Mouse (Mus musculus) T-helper 2 cell (primary cell): ENCODE measurements around the gene Pnma3.
"Not testable (repeated sequence)": the region's sequence is repeated elsewhere in the genome, so short reads cannot be mapped to it uniquely, and the experiment has no call there.

Source experiments
- in situ Hi-C: fragments of 300-600 bp; cut with MboI, MseI; formaldehyde crosslinking; loops from one replicate; pipeline ENCODE4 v1.15.1; 2025; ENCODE audit warnings: high pct_unique_total_duplicates

Pnma3 gene

DNA sequence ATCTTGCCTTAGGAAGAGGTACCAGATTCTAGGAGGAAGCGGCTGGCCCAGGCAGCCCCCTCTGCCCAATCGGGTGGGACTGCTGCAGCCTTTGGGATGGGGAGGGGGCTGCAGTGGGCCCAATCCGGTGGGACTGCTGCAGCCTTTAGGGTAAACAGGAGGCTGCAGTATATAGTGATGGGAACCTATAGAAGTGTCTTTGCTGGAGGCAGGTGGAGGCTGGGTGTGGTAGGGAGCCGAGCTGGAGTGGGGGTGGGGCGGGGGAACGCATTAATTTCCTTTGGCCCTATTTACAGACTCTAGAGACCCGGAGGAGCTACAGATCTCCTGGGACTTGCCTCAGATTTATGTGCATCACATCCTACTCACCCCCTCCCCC, at the start of gene Pnma3:
TSS of gene Pnma3 (plus strand) at position 373 of the 379 bp plus-strand sequence.
- in situ Hi-C loops, result no loop called here

- in situ Hi-C loops, result no loop called here
Observed at GRCm38 (mm10) chrX:73037003-73037402, 27.6 kb upstream of the Pnma3 start, which contains the start of gene Pnma5. Gene Pnma5 (minus strand): TSS chrX:73037103.

GRCm38 (mm10) chrX:73038831-73039230, 25.8 kb upstream of the Pnma3 start:
- in situ Hi-C loops, result no loop called here

GRCm38 (mm10) chrX:73039666-73040065, 24.9 kb upstream of the Pnma3 start:
- in situ Hi-C loops, result no loop called here

GRCm38 (mm10) chrX:73053860-73054563, 10.6 kb upstream of the Pnma3 start:
- in situ Hi-C loops, result loop anchor here (5.0 kb wide), 1 partner anchor 343 kb away; the partner anchor contains the start of gene Gm18336

DNA sequence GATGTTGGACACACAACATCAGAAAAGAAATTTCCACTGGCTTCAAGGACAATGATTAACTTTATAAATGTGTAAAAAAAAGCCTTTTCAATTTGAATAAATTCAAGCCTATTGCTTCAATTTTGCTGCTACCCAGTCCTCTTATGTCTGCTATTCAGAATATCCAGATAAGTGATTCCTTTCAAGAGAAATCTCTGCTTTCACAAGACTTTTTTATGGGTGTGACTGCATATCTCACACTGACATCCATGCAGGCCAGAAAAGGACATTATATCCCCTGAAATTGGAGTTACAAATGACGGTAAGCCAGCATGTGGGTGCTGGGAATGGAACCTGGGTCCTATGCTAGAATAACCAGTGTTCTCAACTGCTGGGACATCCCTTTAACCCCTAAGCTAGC, 3.1 kb upstream of the Pnma3 start:
- in situ Hi-C loops, result no loop called here

DNA sequence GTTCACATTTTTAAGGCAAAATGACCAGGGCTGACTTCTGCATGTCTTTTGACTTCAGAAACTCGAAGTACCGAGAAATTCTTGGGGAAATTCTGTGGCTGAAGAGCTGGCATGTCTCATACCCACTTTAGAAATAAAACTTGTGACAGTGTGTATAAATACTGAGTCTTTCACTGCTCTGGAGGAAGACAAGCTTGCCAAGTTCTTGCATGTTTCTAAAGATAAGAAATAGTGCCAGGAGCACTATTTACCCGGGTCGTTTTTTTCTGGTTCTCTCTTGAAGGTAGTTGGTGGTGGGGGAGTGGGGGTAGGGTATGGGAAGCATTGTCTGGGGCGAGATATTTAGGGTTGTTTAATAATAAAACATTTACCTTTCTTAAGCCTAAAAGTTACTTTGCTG, 2.3 kb upstream of the Pnma3 start:
- in situ Hi-C loops, result no loop called here

DNA sequence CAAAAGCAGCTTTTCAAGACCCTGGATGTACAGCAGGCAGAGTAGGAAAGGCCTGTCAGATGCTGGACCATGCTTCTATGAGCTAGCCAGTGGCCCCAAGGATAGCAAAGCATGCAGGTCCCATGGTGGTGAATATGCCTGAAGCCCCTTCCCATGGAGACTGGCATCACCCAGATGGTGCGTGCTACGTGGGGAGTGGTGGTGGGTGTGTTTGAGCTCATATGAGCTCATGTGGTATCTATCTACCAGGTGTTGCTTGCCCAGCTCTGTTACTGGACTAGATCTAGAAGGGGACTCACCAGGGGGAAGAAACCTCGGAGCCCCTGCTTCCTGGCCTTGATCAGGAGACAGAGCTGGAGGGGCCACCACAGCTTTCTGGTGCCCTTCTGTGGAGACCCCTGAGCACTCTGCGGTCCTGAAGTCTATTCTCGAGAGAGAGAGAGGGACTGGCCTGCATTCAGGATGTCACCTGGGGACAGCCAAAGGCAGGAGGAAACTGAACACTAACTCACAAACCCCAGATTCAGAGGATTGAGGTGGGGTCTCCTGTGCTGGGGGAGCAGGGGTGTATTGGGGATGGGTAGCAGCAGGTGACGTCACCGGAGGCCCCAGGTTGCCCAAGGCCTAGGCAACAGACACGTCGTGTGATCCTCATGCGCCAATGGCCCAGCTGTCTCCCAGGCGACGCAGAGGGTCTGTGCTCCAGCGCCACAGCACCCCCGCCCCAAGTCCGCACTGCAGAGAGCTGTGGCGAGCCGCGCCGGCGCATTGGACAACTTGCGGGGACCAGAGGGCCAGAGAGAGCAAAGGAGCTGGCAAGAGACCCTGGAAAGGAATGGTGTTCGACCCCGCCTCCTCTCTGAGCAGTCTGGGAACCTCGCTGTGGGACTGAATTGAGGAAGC, 824 bp upstream of the Pnma3 start:
- in situ Hi-C loops, result no loop called here

- in situ Hi-C loops, result not testable (repeated sequence)
Observed at GRCm38 (mm10) chrX:73066765-73067312, 2.3 kb downstream of the Pnma3 start.

DNA sequence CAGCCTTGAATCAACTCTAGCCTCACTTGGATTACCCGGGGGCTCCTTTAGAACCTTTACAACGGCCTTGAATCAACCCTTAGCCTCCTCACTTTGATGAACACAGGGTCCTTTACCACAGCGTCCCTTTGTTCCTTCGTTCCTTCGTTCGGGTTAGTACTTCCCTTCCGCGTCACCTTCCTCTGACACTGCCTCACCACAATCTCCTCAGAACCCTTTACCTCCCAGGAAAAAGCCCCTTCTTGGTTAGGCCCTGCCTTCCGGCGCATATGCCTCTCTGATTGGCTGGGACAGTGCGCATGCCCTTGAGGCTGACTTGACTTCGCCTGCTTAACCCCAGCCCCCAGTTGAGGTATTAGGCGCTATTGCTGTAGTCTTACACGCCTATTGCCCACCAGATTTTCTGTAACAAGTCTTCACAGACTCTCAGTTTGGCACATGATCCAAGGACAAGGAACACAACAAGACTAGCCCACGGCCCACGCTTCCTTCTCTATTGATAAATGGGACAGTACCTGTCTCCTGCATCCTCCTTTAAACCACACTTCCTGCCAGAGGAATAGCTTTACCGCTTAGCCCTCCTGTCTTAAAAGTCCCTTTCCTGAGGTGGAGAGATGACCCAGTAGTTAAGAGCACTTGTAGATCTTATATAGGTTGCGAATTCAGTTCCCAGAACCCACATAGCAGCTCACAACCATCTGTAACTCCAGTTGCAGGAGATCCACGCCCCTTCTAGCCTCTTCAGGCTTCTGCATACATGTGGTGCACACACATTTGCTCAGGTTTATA, 17.9 kb downstream of the Pnma3 start, which contains the start of gene Xlr4a:
TSS of gene Xlr4a (minus strand) at position 212 of the 789 bp plus-strand sequence.
- in situ Hi-C loops, result not testable (repeated sequence)

- in situ Hi-C loops, result loop anchor here (5.0 kb wide), 2 partner anchors 1600 to 1810 kb away; no protein-coding TSS in a partner anchor
Observed at GRCm38 (mm10) chrX:73096941-73097508, 32.4 kb downstream of the Pnma3 start, which contains the start of gene Xlr3a. Gene Xlr3a (minus strand): TSS chrX:73097095.

- in situ Hi-C loops, result not testable (repeated sequence)
Observed at GRCm38 (mm10) chrX:73116747-73117146, 52.2 kb downstream of the Pnma3 start, which contains the start of gene Gm14685. Gene Gm14685 (plus strand): TSS chrX:73117047.
